Mouse (Mus musculus) splenic B cell, adult 2 months (primary cell): ENCODE data around the gene Klc3.

ENCODE experiments used
- DNase-seq: peaks from one replicate; pipeline ENCODE4 v3.0.0-alpha.2; 2011; ENCODE audit warnings: low read depth, low spot score
- H3K27me3 ChIP-seq: 2 replicates; pipeline ENCODE4 v1.6.1; 2012; ENCODE audit warnings: mild to moderate bottlenecking, low read length, moderate library complexity, mixed read lengths; ENCODE audit not compliant: control insufficient read depth, poor library complexity, insufficient read depth, severe bottlenecking
- H3K36me3 ChIP-seq: 2 replicates; pipeline ENCODE4 v1.6.1; 2012; ENCODE audit warnings: mild to moderate bottlenecking, low read length, moderate library complexity, mixed read lengths; ENCODE audit not compliant: control insufficient read depth, poor library complexity, insufficient read depth, severe bottlenecking

Gene Klc3

DNA sequence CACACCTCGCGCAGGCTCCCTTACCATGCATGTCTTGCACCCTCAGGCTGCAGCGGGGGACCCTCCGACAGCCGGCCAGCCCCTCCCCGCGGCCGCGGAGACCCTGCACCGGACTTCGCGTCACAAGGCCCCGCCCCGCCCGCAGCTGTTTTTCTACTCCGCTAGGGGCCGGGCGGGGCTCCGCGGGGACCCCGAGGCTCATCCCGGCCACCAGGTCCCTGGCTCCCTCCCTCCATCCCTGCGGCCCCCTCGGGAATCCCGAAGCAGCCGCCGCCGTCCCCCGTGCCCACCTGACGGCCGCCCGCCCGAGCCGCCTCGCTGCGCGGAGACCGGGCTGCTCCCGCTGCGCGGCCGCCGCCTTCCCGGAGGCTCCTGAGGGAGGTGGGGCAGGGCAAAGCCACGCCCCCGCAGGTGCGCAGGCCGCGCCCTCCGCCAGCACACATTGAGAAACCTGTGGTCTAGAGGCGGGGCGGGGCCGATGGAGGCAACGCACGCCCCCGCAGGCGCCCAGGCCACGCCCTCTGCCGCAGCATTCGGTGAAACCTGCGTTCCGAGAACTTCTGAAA lies at the start of gene Klc3:
Gene Klc3, minus strand, starts transcription at position 374 of the 566 bp plus-strand sequence.
- peak; percentile 86 for DNase-seq
- no peaks in the 10 kb centered on the region for H3K36me3 ChIP-seq
- H3K27me3 ChIP-seq = no peaks in the 10 kb centered on the region; the same call in 1 of the 2 replicates

DNA sequence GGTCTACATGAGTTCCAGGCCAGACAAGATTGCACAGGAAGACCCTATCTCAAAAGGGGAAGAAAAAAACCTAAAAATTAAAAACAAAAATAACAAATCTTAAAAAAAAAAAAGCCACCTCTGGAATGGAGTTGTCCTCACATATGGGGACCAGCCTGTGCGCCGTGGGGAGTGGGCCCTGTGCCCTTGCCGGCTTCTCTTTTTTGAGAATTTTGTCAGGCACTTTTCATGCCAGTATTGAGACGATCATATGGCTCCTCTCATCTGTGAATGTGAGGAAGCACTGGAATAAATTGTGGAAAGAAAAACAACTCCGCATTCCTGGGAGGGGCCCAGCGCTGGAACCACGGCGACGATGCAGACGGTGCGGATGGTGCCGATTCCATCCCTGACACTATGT lies 45.3 kb upstream of the Klc3 start:
- no peaks in the 10 kb centered on the region for H3K27me3 ChIP-seq
- no peak for DNase-seq
- no peaks in the 10 kb centered on the region; the same call in none of the 2 replicates for H3K36me3 ChIP-seq

DNA sequence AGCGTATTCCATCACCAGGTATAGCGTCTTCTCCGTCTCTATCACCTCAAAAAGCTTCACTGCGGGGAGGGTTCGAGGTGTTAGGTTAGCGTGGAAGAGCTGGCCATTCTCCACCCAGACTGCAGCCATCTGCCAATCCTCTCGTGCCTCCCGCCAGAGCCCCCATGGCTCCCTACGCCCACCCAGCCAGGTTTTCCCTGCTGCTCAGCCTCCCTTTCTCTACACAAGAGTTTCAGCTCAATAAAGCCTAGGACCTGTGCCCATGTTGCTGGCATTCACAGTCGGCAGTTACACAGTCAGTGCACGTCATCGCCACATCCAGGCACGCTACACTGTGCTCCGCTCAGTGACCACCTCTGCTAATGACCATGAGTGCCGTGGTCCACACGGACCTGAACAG lies 43.8 kb upstream of the Klc3 start:
- Histone ChIP-seq H3K27me3 (no peaks in the 10 kb centered on the region), H3K36me3 (no peaks in the 10 kb centered on the region; the same call in none of the 2 replicates)
- DNase-seq = no peak

DNA sequence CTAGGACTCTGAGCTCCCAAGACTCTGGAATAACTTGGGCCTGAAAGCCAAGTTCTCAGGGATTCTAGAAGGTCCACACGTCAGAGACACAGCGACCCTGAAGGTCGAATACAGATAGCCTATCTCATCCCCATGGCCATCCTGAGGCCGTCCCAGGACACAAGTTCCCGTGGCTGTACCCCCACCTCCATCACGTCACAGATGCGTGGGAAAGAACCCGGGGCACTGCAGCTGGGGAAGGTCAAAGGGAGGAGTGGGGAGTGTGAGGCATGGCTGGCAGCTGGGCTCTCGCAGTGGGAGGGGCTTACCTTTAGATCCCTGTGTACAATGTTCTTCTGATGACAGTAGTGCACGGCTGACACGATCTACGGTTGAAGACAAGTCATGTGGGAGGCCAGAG lies 40.9 kb upstream of the Klc3 start:
- Histone ChIP-seq H3K27me3 (no peaks in the 10 kb centered on the region), H3K36me3 (no peaks in the 10 kb centered on the region; the same call in none of the 2 replicates)
- DNase-seq = no peak

DNA sequence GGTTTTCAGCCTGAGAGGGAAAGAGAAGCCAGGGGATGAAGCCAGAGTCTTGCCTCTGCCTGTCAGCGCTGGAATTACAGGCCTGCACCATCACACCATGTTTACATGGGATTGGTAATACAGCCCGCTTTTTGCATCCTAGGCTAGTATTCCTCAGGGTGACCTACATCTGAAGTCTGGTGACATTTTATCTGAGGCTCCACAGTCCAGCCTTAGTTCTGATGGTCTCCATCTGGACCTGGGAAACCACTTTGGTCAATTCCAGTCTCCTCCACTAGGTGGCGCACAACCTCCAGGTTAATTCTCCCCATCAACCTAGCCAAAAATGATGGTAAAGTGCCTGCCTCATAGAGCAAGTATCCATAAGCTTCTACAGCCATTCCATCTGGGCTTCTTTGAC lies 39.4 kb upstream of the Klc3 start:
- Histone ChIP-seq H3K36me3 (no peaks in the 10 kb centered on the region; the same call in none of the 2 replicates), H3K27me3 (no peaks in the 10 kb centered on the region)
- peak; percentile 86 for DNase-seq

DNA sequence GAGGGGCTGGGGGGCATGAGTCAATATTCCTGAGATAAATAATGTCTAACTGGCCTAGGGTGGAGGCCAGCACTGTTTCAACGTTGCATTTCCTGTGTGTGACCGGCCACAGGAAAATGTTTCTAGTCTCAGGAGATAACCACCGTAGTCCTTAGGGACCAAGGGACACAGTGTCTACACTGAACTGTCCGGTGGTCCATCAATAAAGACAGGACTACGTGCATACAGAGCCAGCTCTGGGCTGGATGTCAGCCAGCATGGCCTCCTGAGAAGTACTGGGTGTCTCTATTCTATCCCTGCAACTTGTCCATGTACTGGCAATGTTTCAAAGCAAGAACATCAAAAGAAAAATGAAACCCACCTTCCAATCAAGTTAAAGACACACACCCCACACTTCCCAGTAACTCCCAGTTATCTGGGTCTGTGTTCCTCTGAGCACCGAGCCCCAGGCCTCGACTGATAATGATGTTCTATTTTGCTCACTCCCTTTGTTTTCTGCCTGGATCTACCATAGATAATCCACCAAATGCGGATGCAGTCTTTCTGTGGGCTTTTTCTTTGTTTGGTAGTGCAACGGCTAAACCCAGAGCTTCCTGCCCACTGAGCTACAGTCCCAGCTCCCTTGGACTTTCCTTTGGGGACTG lies 37.7 kb upstream of the Klc3 start:
- H3K27me3 ChIP-seq = no peaks in the 10 kb centered on the region
- DNase-seq = no peak
- H3K36me3 ChIP-seq = peaks cover 2% of the 10 kb centered on the region; the same call in 1 of the 2 replicates

DNA sequence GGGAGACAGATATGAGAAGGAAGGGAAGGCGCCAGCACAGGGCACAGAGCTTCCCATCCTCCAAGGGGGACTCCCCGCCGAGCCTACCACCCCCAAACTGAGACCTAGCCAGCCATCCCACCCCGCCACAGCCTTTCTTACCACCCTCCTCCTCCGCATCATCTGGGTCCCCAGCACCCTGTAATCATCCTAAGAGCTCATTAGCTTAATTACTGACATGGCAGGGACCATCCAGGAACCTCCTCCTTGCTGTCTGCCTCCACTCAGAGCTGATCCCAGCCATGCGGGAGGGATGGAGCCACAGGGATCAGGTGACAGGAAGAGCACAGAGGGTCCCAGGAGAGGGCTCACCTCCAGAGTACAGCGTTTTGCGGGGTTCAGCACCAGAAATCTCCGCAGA lies 33.1 kb upstream of the Klc3 start:
- no peak for DNase-seq
- H3K36me3 ChIP-seq = peaks cover 7% of the 10 kb centered on the region
- H3K27me3 ChIP-seq = no peaks in the 10 kb centered on the region

DNA sequence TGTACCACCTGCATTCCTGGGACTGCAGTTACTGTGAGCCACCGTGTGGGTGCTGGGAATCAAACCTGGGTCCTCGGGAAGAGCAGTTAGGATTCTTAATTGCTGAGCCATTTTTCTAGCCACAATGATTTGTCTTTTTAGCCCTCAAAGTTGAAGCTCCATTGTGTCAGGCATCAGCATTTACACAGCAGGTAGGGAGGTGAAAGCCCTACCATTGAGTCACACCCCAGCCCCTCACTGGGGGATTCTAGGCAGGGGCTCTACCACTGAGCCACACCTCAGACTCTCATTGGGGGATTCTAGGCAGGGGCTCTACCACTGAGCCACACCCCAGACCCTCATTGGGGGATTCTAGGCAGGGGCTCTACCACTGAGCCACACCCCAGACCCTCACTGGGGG lies 32.4 kb upstream of the Klc3 start:
- Histone ChIP-seq H3K27me3 (no peaks in the 10 kb centered on the region), H3K36me3 (peaks cover 7% of the 10 kb centered on the region)
- DNase-seq = no peak

DNA sequence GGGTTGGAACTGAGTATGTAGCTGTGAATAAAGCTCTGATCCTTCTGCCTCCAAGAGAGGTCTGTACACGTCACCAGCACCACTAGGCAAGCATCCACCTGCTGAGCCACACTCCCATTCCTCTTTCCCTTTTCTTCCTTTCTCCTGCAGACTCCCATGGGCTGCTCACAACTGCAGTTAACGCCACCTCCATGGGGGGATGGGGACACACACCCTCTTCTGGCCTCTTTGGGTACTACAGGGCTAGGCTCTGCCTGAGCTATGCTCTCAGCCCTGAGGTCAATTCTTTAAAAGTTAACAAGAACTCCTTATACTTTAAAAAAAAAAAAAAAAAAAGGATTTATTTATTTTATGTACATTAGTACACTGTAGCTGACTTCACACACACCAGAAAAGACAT lies 28.6 kb upstream of the Klc3 start:
- H3K36me3 ChIP-seq = peaks cover 7% of the 10 kb centered on the region
- no peaks in the 10 kb centered on the region for H3K27me3 ChIP-seq
- DNase-seq = no peak

DNA sequence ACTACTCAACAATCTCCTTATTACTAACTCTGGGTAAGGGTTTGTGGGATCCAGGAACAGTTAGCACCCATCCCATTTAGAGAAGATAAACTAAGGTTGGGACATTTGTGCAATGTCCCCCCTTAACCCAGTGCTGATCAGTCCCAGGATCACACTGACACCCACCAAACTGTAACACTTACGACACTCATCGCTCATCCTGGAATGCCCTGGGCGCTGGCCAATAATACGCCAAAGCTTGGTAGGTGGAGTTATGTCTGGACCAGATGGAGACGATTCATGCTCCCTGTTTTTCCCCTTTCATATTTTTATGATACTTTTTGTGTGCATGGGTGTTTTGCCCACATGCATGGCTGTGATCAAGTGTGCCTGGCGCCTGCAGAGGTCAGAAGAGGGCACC lies 26.5 kb upstream of the Klc3 start:
- peaks cover 6% of the 10 kb centered on the region; the same call in 1 of the 2 replicates for H3K36me3 ChIP-seq
- H3K27me3 ChIP-seq = no peaks in the 10 kb centered on the region
- DNase-seq = no peak

DNA sequence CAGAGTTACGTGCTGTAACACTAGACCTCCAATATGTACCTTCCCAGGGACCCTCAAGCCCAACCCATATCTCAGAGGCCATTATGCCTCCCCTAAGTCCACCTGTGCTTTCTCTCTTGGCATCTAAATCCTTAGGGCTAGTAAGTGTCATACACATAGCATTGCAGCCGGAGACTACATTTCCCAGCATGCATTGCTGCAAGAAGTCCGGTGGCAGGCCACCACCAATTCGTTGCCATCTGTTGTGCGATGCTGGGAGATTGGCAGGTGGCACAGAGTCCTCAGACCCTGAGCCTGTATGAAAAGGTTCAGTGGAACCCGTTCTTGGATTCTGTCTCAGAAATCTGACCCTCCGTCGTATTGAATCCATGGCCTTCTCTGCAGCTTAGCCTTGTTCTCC lies 25.8 kb upstream of the Klc3 start:
- H3K27me3 ChIP-seq = no peaks in the 10 kb centered on the region
- peak; percentile 41 for DNase-seq
- peaks cover 6% of the 10 kb centered on the region; the same call in 1 of the 2 replicates for H3K36me3 ChIP-seq

DNA sequence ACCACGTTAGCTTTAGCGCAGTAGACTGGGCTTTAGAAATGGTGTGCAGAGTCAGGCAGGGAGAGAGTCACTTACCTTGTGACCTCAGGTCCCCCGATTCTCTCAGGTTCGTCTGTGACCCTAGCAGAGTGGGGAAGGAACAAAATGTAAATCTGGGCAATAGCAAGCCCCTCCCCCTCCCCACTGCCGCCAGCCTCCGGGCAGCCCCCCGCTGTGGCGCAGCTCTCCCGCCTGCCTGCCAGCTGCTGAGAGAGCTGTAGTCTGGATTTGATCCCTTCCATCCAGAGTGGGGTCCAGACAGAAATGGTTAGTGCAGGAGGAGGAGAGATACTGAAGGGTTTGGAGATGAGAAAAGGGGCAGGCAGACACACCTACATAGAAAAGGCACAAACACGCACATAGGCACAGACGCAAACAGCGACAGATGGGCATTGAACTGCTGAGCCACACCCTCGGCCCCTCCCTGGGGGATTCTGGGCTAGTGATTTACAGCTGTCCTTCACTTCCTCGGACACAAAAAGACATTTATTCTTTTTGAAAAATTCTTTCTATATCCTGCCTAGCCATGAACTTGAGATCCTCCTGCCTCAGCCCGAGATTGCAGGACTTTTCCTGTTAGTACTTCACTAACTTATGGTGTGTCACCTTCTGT lies 24.2 kb upstream of the Klc3 start:
- DNase-seq = peak; percentile 43
- H3K36me3 ChIP-seq = peaks cover 5% of the 10 kb centered on the region; the same call in 1 of the 2 replicates
- H3K27me3 ChIP-seq = no peaks in the 10 kb centered on the region

DNA sequence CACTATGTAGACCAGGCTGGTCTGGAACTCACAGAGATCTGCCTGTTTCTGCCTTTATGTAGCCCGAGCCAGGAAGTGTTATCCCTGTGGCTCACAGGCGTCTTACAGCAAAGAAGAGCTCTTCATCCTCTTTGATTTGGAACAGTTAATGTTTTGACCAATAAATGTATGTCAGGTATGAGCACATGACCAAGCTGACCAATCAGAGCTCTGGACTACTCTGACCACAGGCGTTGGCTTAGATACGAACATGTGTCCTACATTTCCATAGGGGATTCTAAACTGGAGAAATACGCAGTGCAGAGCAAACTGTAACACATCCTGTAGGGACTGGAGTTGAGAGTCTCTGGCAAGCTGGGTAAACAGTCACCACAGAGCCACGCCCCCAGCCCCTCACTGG lies 23.0 kb upstream of the Klc3 start:
- DNase-seq = no peak
- peaks cover 2% of the 10 kb centered on the region; the same call in 1 of the 2 replicates for H3K36me3 ChIP-seq
- H3K27me3 ChIP-seq = no peaks in the 10 kb centered on the region

DNA sequence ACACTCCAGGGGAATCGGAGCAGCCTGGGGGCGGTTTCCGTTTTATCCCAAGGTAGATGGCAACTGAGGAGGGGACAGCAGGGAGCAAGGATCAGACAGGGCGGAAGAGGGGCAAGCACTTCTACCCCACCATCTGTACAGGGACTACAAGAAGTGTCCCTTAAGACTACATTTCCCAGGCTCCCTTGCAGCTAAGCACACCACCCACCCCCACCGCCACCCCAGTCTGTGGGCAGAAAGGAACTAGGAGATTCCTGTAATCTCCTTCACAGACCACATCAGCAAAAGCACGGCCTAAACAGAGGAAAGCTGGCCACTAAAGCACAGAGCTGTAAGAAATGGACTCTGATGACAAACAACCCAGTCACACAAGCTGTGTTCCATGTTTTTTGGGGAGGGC lies 22.4 kb upstream of the Klc3 start:
- no peak for DNase-seq
- peaks cover 2% of the 10 kb centered on the region; the same call in 1 of the 2 replicates for H3K36me3 ChIP-seq
- no peaks in the 10 kb centered on the region for H3K27me3 ChIP-seq

DNA sequence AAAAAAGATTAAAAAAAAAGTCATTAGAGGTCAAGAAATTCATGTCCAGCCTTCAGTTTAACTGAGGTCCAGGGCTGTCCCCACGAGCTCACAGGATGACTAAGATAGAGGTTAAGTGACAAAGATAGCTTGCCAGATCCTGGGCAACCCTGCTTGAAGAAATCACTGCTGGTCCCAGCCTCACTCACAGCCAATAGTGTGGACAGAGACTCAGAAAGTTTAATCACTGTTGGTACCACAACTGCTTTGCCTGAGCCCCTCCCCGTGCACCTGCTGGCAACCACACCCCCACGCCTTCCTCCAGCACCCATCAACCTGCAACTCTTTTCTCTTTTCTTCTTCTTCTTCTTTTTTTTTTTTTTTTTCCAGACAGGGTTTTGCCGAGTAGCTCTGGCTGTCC lies 20.1 kb upstream of the Klc3 start:
- Histone ChIP-seq H3K36me3 (peaks cover 2% of the 10 kb centered on the region; the same call in 1 of the 2 replicates), H3K27me3 (no peaks in the 10 kb centered on the region)
- DNase-seq = no peak
